Mouse (Mus musculus): ENCODE measurements around the gene Neurod2. TPM values are rescaled to one million over a fixed set of nuclear protein-coding genes. Genes with fewer than 3 reads are reported as not detected.

Gene Neurod2
- polyA plus RNA-seq, 1 experiment: not detected

DNA sequence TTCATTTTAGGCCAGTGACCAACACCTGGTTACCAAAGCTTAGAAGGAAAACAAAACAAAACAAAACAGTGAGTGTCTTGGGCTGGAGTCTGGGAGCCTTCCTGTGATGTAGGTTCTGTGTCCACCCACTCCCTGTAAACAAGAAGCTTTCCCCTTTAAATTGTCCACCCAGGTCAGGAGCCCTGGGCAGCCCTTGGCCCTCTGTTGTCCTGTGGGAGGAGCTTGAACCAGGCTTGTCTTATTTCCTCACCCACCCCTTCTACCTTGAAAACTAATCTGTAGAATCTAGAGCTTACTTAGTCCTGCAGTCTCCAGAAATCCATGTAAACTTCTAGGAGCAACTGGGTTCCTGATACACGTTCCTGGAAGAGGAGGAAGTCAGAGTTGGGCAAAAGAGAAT, 7.3 kb downstream of the Neurod2 start:
- H3K79me2 ChIP-seq (ENCODE audit: control insufficient read depth, insufficient read depth): no peaks in the 10 kb centered on the region
- no peaks in the 10 kb centered on the region for H3K36me3 ChIP-seq (ENCODE audit: control insufficient read depth, insufficient read depth)
- H3K4me2 ChIP-seq (ENCODE audit: low read depth): no peak overlapping the region
- H3K4me3 ChIP-seq: no peak overlapping the region
- TF ChIP-seq REST (IDR thresholded peaks at IDR 0.05; ENCODE audit: insufficient read depth, insufficient read length) (no peak), TCF3 (IDR thresholded peaks at IDR 0.05; ENCODE audit: insufficient read length, low read depth) (no peak), POLR2A (IDR thresholded peaks at IDR 0.05; ENCODE audit: insufficient read length, low read depth) (no peak)
- peaks cover 76% of the 10 kb centered on the region for H3K27me3 ChIP-seq (ENCODE audit: control insufficient read depth, insufficient read depth, insufficient read length)
- H3ac ChIP-seq (ENCODE audit: control insufficient read depth, insufficient read length): no peak overlapping the region

- Histone ChIP-seq H3ac (ENCODE audit: control insufficient read depth, insufficient read length) (no peak overlapping the region), H3K36me3 (ENCODE audit: control insufficient read depth, insufficient read depth) (no peaks in the 10 kb centered on the region), H3K79me2 (ENCODE audit: control insufficient read depth, insufficient read depth) (no peaks in the 10 kb centered on the region), H3K4me2 (ENCODE audit: low read depth) (no peak overlapping the region), H3K27me3 (ENCODE audit: control insufficient read depth, insufficient read depth, insufficient read length) (peaks cover 76% of the 10 kb centered on the region), H3K4me3 (no peak overlapping the region)
- no peak for TF ChIP-seq REST (IDR thresholded peaks at IDR 0.05; ENCODE audit: insufficient read depth, insufficient read length)
- no peak for TF ChIP-seq POLR2AphosphoS2 (IDR thresholded peaks at IDR 0.05; ENCODE audit: insufficient read length, low read depth)
- TF ChIP-seq MYOD1 (IDR thresholded peaks at IDR 0.05; ENCODE audit: control insufficient read depth in 1 of 3, insufficient read length in 2 of 3, low read depth in 2 of 3): no peak
- TF ChIP-seq USF1 (IDR thresholded peaks at IDR 0.05; ENCODE audit: low read depth): no peak
- no peak for TF ChIP-seq MAX (IDR thresholded peaks at IDR 0.05; ENCODE audit: low read depth)
- TF ChIP-seq TCF12 (IDR thresholded peaks at IDR 0.05; ENCODE audit: insufficient read depth, poor library complexity, severe bottlenecking): no peak
- no peak for TF ChIP-seq E2F4 (IDR thresholded peaks at IDR 0.05; ENCODE audit: insufficient read depth)
- no peak for TF ChIP-seq MYOG (IDR thresholded peaks at IDR 0.05; ENCODE audit: control insufficient read depth in 1 of 3, insufficient read depth in 1 of 3, insufficient read length in 2 of 3, low read depth in 2 of 3)
- no peak for TF ChIP-seq POLR2A (IDR thresholded peaks at IDR 0.05; ENCODE audit: insufficient read length, low read depth)
- no peak for TF ChIP-seq CEBPB (IDR thresholded peaks at IDR 0.05; ENCODE audit: insufficient read depth, poor library complexity, severe bottlenecking)
- TF ChIP-seq TCF3 (IDR thresholded peaks at IDR 0.05; ENCODE audit: insufficient read length, low read depth): no peak
- TF ChIP-seq SRF (IDR thresholded peaks at IDR 0.05; ENCODE audit: control insufficient read depth, insufficient read length, low read depth): no peak
These were observed 7.8 kb downstream of the Neurod2 start for GRCm38 (mm10) chr11:98321677-98322003.

DNA sequence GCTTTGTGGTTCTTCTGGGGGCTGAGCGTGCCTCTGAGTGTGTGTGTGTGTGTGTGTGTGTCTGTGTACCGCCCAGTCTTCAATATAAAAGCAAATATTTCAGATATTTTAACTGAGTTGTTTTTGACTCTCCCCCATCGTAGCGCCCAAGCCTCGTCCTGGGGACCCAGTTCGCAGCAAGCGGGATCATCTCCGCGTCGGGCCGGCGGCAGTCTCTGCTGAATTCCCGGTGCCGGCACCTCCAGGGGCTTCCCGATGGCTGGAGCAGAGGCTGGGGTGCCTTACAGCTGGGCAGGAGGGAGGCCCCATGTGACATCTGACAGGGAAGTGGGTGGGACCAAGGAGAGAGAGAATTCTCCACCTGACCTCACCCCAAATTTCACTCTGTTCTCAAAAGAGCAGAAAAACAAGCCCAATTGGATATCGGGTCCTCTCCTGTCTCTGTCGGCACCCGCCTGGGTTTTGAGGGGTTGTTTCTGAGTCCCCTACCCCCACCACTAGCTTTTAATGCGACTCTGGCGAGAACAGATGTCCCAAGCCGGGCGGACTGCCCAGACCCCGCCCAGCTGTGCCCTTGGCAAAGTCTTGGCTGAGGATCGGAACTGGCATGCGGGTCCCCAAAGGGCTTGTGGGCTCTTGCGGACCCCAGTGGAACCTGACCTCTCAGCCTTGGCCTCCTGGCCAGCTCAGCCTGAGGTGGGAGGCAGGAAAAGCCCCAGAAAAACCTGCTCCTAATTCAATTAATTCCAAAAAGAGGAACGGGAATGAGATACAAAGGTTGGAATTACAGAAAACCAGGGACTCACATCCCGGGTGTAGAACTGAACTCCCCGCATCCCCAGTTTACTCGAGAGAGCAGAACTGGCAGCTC, 8.4 kb downstream of the Neurod2 start:
- no peak overlapping the region for H3ac ChIP-seq (ENCODE audit: control insufficient read depth, insufficient read length)
- H3K79me2 ChIP-seq (ENCODE audit: control insufficient read depth, insufficient read depth): no peaks in the 10 kb centered on the region
- H3K36me3 ChIP-seq (ENCODE audit: control insufficient read depth, insufficient read depth): no peaks in the 10 kb centered on the region
- H3K4me3 ChIP-seq: no peak overlapping the region
- no peak for TF ChIP-seq MYOG (IDR thresholded peaks at IDR 0.05; ENCODE audit: control insufficient read depth in 1 of 3, insufficient read depth in 1 of 3, insufficient read length in 2 of 3, low read depth in 2 of 3)
- TF ChIP-seq POLR2A (IDR thresholded peaks at IDR 0.05; ENCODE audit: insufficient read length, low read depth): no peak
- TF ChIP-seq TCF3 (IDR thresholded peaks at IDR 0.05; ENCODE audit: insufficient read length, low read depth): no peak
- no peak for TF ChIP-seq CEBPB (IDR thresholded peaks at IDR 0.05; ENCODE audit: insufficient read depth, poor library complexity, severe bottlenecking)
- TF ChIP-seq USF1 (IDR thresholded peaks at IDR 0.05; ENCODE audit: low read depth): no peak
- TF ChIP-seq POLR2AphosphoS2 (IDR thresholded peaks at IDR 0.05; ENCODE audit: insufficient read length, low read depth): no peak
- no peak for TF ChIP-seq SRF (IDR thresholded peaks at IDR 0.05; ENCODE audit: control insufficient read depth, insufficient read length, low read depth)
- TF ChIP-seq REST (IDR thresholded peaks at IDR 0.05; ENCODE audit: insufficient read depth, insufficient read length): no peak
- no peak for TF ChIP-seq E2F4 (IDR thresholded peaks at IDR 0.05; ENCODE audit: insufficient read depth)
- no peak for TF ChIP-seq TCF12 (IDR thresholded peaks at IDR 0.05; ENCODE audit: insufficient read depth, poor library complexity, severe bottlenecking)
- TF ChIP-seq MYOD1 (IDR thresholded peaks at IDR 0.05; ENCODE audit: control insufficient read depth in 1 of 3, insufficient read length in 2 of 3, low read depth in 2 of 3): no peak
- TF ChIP-seq MAX (IDR thresholded peaks at IDR 0.05; ENCODE audit: low read depth): no peak
- peaks cover 81% of the 10 kb centered on the region for H3K27me3 ChIP-seq (ENCODE audit: control insufficient read depth, insufficient read depth, insufficient read length)
- no peak overlapping the region for H3K4me2 ChIP-seq (ENCODE audit: low read depth)

- TF ChIP-seq POLR2A (IDR thresholded peaks at IDR 0.05; ENCODE audit: insufficient read length, low read depth) (no peak), E2F4 (IDR thresholded peaks at IDR 0.05; ENCODE audit: insufficient read depth) (no peak), MAX (IDR thresholded peaks at IDR 0.05; ENCODE audit: low read depth) (no peak), CEBPB (IDR thresholded peaks at IDR 0.05; ENCODE audit: insufficient read depth, poor library complexity, severe bottlenecking) (no peak), SRF (IDR thresholded peaks at IDR 0.05; ENCODE audit: control insufficient read depth, insufficient read length, low read depth) (no peak), TCF3 (IDR thresholded peaks at IDR 0.05; ENCODE audit: insufficient read length, low read depth) (no peak), POLR2AphosphoS2 (IDR thresholded peaks at IDR 0.05; ENCODE audit: insufficient read length, low read depth) (no peak), MYOG (IDR thresholded peaks at IDR 0.05; ENCODE audit: control insufficient read depth in 1 of 3, insufficient read depth in 1 of 3, insufficient read length in 2 of 3, low read depth in 2 of 3) (no peak), MYOD1 (IDR thresholded peaks at IDR 0.05; ENCODE audit: control insufficient read depth in 1 of 3, insufficient read length in 2 of 3, low read depth in 2 of 3) (no peak), REST (IDR thresholded peaks at IDR 0.05; ENCODE audit: insufficient read depth, insufficient read length) (no peak)
- Histone ChIP-seq H3K4me3 (no peak overlapping the region), H3K27me3 (ENCODE audit: control insufficient read depth, insufficient read depth, insufficient read length) (peaks cover 81% of the 10 kb centered on the region), H3K79me2 (ENCODE audit: control insufficient read depth, insufficient read depth) (no peaks in the 10 kb centered on the region), H3K36me3 (ENCODE audit: control insufficient read depth, insufficient read depth) (no peaks in the 10 kb centered on the region), H3K4me2 (ENCODE audit: low read depth) (no peak overlapping the region), H3ac (ENCODE audit: control insufficient read depth, insufficient read length) (no peak overlapping the region)
These were observed 9.1 kb downstream of the Neurod2 start for GRCm38 (mm10) chr11:98320381-98320780.
